Mouse (Mus musculus) cerebellum, adult (tissue): ENCODE measurements around the gene Arf1.

Experiments
- ATAC-seq: cut with Nextera tagmentation; 2 replicates; pipeline ENCODE4 v1.9.2; 2017; ENCODE audit warnings: mild to moderate bottlenecking, moderate library complexity, mixed read lengths; ENCODE audit not compliant: insufficient number of reproducible peaks, low FRiP score, low TSS enrichment

Arf1 gene

DNA sequence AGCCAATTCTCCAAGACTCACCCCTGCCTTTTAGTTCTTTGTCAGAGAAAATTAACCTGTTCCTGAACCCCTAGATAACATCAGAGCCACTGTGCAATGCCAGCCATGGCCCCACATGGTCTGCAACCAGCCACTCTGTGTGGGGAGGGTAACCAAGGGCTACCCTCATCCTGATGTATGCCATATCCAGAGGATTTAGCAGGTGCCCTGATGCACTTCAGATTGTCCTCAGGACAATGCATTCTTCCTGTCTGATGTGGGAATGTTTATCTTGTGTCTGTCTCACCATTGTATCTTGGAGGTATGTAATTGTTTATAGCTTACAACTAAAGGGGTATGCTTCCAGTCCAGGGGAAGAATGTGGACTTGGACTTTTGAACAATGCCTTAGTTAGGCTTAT, 31.8 kb downstream of the Arf1 start:
- ATAC-seq: no peak

DNA sequence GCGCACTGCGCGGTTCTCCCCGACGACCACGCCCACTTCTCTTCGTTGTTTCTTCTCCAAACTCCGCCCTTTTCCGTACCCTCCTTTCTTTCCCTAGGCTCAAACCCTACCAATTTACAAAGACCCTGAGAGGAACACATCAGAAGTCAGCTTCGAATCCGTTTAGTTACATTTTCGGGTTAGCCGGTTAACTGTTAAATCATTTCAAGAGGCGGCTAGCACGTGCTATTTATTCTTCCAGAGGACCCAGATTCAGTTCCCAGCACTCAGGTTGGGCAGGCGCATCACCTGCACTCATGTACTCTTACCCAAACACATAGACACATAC, 36.0 kb downstream of the Arf1 start, which contains the start of gene Guk1:
Gene Guk1, minus strand, starts transcription at position 154 of the 328 bp plus-strand sequence.
- no peak for ATAC-seq

DNA sequence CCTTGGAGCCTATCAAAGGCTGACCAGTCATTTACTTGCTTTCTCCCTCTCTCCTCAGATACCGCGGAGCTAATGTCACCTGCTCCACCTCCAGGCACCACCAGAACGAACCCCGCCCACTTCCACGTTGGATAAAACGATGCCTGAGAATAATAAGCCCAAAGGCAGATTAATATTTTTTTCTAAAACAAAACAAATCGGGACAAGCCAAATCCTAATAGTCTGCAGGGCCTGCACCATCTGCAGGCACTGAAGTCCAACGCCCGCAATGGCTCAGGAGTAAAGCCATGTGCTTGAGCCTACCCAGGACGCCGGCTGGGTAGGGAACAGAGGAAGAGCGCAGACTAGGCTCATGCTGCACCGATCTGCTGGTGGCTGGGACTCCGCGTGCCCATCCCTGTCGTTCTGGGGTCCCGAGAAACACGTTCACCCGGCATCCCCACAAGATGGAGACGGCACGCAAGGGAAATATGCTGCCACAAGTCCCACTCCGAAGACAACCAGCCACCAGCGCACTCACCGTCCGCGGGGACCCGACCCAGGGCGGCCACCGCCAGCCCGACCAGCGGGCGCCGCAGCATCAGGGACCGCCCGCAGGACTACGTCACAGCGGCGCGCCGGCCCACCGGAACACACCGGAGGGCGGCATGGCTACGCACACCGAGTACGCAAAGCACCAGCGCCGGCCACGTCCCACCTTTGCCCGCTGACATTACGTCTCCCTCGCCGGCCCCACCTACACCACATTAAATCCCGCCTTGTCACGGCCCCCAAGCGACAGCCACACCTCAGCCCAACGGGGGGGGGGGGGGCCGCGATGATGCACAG, 36.6 kb downstream of the Arf1 start:
- peak; percentile 95 for ATAC-seq

DNA sequence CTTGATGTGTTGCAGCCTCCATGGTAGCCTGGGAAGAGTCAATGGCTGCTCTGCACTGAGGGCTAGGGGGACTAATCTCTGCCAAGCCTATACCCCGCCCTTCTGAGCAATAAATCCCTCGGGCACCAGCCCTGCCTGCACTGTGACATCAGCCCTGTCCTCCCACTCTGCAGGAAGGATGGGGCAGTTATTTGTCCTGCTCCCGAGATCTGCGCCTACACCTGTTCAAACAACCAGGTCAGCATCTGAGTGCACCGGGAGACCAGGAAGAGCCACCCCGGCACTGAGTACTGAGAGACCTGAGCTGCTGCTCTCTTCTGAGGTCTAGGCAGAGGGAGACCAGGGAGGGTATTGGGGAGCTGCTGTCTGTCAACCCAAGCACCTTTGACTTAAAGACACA, 40.4 kb downstream of the Arf1 start:
- ATAC-seq: no peak

DNA sequence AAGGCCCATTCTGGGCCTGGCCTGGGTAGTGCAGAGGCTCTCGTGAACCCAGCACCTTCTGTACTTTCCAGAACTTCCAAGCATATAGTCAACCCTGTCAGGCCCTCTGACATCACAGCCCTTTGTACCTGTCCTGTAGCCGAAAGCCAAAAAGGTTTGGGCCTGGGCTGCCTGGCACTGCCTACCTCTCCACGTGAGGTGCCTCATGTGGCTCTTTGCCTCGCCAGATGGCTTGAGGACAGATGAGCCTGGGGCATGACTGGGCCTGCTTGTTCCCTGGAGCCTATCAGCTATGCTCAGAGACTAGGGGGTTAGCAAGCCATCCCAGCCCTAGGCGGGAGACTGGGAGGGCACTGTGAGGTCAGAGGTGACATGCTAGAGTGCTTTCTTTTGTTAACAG, 42.6 kb downstream of the Arf1 start:
- ATAC-seq: no peak

DNA sequence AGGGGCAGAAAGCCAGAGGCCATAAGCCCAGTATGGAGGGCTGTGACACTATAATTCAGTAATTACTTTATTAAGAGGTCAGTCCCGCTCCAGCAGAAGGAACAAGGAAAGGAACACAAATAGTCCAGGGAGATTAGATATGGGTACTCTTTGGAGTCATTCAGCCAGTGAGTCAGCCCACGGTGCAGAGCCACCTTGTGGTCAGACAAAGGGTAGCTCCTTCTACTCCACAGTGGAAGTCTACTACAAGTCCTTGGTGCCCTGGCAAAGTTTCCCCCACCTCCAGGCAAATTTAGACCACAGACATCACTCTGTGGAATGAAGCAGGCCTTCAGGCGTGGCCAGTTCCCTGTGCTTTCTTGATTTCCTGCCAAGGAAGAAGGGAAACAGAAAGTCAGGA, 44.2 kb downstream of the Arf1 start:
- no peak for ATAC-seq

DNA sequence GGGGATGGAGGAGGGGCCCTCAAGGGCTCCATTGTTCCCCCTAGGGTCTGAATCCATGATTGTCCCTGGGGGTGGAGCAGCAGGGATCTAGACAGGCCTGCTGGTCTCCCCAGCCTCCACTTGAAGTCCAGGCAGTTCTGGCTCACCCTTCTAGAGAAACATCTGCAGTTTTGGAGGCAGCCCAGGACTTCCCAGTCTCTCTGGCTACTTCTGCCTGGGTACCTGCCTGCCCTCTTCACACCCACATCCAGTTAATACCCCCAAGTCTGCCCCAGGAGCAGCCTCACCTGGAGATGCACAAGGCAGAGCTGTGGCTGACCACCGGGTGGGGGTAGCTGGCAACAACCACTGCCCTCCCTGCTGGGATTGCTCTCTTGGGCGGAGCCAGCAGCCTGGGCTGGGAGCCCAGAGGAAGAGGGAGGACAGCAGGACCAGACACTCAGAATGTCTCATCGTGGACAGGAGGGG, 45.2 kb downstream of the Arf1 start, which contains the start of gene Gjc2:
Gene Gjc2, minus strand, starts transcription at position 350 of the 468 bp plus-strand sequence.
- peak; percentile 49; the same call in 1 of the 2 replicates for ATAC-seq

DNA sequence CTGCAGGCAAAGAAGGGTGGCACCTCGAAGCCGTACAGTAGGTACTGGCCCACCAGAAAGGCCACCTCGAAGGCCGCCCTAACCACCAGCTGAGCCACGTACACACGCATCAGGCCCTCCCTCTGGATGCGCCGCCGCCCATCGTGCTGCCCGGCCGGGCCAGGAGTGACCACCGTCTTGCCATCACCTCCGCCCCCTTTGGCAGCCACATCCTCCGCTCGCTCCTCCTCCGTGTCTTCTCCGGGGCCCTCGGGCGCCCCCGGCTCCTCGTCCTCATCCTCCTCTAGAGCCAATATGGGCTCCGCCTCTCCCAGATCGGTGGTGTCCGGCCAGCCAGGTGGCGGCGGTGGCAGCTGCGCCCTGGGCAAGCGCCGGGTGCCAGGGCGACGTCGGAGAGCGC, 51.1 kb downstream of the Arf1 start:
- no peak for ATAC-seq

DNA sequence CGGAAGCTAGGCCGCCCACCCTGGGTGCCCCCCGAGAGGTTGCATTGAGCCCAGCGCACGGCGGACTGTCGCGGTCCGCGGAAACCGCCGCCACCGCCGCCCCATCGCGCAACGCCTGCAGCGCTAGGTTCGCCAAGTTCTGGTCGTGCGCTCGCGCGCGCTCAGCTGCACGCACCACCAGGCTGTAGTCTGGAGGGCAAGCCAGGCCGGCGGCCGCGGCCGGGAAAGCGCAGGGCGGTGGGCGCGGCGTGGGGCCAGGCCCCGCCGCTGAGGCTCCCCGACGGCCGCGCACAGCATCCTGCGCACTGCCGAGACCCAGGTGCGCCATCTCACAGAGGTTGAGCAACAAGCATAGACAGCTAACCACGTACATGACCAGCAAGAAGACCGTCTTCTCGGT, 51.6 kb downstream of the Arf1 start:
- no peak for ATAC-seq

DNA sequence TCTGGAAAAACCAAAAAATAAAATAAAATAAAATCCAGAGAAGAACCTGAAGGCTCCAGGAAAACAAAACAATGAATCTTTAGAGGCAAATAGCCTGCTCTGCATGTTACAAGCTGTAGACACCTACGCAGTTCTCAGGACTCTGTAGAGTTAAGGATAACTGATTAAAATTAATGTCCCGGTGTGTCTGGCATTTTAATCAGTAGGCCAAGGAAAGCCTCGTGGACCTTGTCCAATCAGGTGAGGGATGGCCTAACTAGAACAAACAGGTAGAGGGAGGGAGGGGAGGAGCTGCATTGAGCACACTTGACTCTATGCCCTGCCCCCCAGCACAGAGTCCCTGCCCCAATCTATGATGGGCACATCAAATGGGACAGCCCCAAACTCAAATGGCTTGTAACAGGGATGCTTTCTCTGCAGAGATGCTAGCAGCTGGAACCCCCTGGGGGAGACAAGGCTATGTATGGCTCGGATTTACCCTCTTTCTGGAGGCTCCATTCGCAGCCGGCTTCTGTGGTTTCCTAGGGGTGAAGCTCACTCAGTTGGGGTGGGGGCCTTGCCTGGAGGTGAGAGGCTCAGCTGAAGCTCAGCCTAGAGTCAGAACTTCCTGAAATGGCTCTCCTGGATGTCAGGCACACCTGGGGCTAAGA, 53.8 kb downstream of the Arf1 start:
- ATAC-seq: no peak

DNA sequence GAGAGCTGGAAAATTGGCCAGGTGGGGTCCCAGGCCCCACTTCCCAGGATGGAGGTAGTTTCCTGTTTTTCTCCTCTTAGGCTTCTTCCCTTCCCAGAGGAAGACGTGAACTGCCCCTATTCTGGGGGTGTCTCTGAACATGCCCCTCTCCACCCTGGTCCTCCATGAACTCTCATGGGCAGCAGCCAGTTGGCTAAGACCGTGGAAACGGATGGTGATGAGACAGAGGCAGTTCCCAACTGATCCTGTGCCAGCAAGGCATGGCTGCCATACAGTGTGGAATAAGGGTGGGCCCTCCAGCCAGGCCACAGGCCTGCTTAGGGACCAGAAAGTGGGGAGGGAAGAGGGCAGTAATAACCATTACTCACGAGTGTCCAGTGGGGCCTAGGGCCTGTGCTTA, 57.5 kb downstream of the Arf1 start:
- ATAC-seq: no peak

DNA sequence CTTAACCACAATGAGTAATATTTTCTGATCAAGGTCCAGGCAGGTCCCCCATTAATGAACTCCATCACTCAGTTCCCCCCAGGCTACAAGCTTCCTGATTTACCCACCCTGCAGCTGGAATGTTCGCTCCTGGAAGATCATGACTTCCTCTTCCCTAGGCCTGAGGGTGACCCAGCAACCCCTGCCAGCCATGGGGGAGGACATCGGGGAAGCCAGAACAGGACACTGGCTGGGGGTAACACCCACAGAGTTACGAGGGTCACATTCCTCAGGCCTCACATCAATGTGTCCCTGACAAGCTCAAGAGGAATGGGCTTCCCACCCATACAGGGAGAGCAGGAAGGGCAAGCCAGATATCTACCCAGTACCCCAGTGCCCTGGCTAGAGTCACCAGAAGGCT, 58.3 kb downstream of the Arf1 start:
- ATAC-seq: no peak

DNA sequence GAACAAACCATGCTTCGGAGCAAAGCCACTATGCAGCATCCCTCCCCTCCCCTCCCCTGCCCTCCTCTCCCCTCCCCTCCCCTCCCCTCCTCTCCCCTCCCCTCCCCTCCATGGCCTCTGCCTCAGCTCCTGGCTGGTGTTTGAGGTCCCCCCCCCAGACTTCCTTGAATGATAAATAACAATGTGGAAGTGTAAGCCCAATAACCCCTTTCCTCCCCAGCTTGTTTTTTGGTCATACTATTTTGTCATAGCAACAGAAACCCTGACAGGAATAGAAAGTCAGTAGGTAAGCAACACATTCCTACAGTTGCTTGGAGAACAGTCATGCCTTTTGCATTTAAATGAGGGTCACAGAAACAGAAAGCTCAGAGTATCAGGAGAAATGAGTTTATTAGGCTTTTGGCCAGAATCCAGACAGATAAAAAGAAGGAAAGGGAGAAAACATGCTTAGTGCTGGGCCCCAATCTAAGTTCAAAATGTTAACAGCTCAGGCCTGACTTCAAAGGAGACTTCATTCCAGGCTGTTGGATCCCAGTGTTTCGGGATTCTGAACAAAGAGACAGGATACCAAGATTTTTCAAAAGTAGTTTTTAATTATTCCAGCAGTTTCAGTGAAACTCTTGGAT, 62.3 kb downstream of the Arf1 start:
- ATAC-seq: no peak

DNA sequence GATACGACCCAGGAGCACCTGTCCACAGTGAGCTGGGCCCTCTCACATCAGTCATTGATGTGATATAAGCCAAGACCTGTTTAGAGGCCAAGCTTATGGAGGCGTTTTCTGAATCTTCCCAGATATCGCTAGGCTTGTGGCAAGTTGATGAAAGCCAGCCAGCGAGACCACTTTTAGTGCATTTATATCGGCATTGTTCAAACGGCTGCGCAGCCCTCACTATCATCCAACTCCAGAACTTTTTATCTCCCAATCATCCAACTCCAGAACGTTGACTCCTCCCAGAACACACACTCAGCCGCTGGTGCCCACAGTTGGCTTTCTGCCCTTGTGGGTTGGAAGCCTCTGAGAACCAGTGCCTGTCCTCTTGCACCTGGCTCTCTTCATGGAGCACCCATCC, 63.7 kb downstream of the Arf1 start:
- no peak for ATAC-seq

DNA sequence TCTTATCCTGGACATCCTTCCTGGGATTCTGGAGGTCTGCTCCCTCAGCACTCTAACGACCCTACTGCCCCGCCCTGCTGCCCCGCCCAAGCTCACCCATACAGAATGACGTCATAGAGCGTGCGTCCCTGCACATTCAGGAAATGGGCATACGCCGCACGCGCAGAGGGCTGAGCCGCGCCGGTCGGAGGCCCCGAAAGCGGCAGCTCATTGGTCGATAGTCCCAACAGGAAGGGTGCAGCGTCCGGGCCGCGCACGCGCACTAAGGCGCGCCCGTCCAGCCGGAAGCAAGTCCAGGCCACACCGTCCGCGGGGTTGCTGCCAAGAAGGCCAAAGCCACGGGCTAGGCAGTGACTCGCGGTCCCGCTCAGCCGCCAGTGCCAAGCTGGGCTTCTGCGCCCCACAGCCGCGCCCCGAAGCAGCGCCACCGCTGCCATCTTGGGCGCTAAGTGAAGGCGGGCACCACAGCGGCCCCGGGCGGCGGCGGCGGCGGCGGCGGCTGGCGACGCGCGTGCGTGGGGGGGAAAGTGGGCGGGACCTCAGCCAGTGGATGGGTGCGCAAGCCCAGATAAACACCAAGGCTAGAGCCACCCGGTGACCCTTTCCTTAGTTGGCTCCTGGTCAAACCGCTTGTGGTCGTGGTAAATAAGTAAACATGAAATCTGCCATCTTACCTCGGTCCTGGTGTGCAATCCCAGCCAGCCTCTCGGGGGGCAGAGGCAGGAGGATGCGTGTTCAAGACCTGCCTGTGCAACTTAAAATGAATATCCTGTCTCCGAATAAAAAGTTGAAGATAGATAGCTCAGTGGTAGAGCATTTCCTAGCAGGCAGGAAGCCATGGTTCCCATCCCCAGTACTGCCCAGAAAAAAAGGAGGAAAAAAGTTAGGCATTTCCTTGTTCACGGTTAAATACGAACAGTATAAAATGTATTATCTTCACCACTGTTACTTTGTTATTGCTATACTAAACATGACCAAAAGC, 64.5 kb downstream of the Arf1 start, which contains the start of gene Iba57:
Gene Iba57, minus strand, starts transcription at position 485 of the 982 bp plus-strand sequence.
- ATAC-seq: peak; percentile 98

DNA sequence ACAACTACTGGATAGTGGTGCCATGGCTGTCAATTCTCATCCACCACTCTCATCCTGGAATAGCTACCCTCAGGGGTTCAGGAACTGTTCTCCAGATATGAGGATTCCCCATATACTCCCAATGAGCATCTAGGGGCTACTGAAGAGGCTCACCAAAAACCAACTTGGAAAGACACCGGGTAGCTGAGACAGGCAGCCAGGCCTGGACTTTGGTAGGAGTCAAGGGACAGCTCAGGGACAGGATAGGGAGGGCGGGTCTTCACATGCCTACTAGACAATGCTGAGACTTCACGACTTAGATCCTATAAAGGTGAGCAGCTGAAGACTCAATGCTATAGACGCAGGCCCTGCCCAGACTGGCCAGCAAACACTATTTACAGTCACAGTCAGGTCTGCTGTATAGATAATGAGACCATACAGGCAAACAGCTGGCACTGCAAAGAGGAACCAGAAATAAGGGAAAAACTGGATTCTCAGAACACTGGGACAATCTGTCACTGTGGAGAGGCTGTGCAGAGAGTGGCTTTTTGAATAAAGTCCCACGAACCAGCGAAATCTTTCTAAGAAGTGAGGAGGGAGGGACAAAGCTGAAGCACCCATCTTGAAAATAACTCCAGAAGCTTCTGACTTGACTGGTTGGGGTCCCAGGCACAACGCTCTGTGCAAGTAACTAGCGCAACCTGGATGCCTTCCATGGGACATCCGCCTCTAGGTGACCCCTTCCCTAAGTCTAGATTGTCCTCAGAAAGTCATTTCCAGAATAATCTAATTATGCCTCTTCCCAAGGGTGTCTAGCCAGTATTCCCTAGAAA, 65.4 kb downstream of the Arf1 start:
- ATAC-seq: no peak
